Mouse (Mus musculus) brain, embryonic 14.5 days (tissue): ENCODE results near the gene Junb. TPM values are rescaled to one million over a fixed set of nuclear protein-coding genes. Genes with fewer than 3 reads are reported as not detected.

ENCODE experiments used
- DNase-seq: peaks from one replicate; pipeline ENCODE4 v3.0.0-alpha.2; 2011; ENCODE audit warnings: low read depth
- CTCF ChIP-seq: fragments of 200-500 bp; IDR thresholded peaks from 2 replicates; pipeline ENCODE4 v1.5.1; 2012; ENCODE audit warnings: inconsistent platforms, mild to moderate bottlenecking, moderate library complexity, borderline replicate concordance; ENCODE audit not compliant: insufficient read depth, insufficient read length; ENCODE audit errors: extremely low read depth
- POLR2A ChIP-seq: fragments of 200-500 bp; IDR thresholded peaks from 2 replicates; pipeline ENCODE4 v1.6.1; 2012; ENCODE audit warnings: mild to moderate bottlenecking, inconsistent platforms, borderline replicate concordance; ENCODE audit not compliant: poor library complexity, insufficient read depth, insufficient read length, severe bottlenecking; ENCODE audit errors: extremely low read depth
- polyA plus RNA-seq: library from polyadenylated mRNA; depleted of rRNA; stranded (reverse); fragments of >200 nt; gene quantifications from 2 replicates; pipeline ENCODE4 v1.2.3, GENCODE M21; 2012

The Junb gene
- polyA plus RNA-seq, 1 experiment = 7.1 TPM

DNA sequence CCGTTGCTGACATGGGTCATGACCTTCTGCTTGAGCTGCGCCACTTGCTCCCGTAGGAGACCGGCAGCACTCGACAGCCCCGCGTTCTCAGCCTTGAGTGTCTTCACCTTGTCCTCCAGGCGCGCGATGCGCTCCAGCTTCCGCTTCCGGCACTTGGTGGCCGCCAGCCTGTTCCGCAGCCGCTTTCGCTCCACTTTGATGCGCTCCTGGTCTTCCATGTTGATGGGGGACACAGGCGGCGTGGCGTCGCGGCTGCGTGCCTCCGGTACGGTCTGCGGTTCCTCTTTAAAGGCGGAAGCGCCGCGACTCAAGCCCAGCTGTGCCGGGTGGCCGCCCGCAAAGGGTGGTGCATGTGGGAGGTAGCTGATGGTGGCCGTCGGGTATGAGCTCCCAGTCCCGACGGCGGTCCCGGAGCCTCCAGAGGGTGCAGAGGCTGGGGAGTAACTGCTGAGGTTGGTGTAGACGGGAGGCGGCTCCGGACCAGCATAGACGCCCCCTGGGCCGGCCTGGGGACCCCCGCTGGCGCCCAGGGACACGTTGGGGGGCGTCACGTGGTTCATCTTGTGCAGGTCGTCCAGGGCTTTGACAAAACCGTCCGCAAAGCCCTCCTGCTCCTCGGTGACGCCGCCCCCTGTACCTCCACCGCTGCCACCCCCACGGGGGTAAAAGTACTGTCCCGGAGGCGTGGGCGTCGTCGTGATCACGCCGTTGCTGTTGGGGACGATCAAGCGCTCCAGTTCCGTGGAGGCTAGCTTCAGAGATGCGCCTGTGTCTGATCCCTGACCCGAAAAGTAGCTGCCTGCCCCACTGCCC is 877 bp downstream of the Junb start:
- peak; percentile 54 for DNase-seq
- TF ChIP-seq CTCF (no peak), POLR2A (no peak)

DNA sequence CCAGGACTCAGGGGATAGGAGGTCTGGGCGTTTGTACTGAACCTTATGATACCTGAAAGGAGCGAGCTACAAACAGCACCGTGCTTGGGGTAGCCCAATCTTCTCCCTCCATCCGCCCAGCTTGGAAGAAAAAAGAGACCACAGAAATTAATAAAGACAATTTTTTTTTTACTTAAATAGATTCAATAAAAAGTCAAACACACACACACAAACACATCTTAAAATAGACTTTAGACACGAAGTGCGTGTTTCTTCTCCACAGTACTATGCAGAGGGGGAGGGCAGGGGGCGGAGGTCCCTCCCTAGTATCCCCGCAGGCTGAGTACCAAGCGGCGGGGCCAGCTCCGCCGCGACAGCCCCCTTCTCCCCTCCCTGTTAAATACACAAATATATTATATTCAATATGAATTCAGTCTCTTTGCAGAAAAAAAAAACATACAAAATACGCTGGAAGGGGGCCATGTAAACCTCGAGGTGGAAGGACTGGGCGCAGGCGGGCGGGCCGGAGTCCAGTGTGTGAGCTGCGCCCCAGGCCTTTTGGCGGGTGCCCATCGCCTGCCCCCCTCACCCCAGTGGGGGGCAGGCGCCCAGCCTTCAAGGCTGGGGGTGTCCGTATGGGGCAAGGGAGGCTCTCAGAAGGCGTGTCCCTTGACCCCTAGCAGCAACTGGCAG is 1.6 kb downstream of the Junb start:
- TF ChIP-seq CTCF (no peak), POLR2A (no peak)

DNA sequence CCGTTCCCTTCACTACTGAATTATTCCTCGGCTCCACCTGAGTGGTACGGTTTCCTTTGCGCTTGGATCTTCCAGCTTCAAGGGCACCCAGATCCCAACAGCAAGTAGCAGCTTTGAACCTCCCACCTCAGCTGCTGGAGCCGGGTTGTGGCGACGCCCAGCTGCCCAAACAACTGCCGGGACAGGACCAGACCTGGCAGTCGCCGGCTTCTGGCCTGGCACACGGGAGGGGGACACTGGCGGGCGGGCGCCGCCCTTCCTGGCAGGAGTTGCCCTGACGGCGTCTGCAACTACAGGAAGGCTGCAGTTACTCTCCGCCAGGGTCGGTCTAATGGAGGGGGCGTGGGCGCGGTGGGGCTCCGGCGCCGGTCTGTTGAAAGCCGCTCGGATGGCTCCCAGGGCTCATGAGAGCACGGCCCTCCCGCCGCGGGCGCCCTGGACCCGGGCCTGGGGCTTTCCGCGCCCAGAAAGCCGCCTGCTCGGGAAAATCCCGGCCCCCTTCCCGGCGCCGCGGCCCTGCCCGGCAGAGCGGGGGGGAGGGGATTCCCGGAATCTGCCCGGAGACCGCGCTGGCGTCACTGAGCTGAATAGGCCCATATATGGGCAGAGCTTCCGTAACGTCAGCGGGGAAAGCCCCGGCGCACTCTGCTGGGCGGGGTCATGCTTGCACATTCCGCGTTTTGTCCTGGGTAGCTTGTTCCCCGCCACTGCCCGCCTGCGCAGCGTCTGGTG is 2.3 kb downstream of the Junb start:
- peak; percentile 96 for DNase-seq
- TF ChIP-seq POLR2A (no peak), CTCF (no peak)

More for the DNA sequence above, 1.6 kb downstream of the Junb start:
- no peak for DNase-seq

DNA sequence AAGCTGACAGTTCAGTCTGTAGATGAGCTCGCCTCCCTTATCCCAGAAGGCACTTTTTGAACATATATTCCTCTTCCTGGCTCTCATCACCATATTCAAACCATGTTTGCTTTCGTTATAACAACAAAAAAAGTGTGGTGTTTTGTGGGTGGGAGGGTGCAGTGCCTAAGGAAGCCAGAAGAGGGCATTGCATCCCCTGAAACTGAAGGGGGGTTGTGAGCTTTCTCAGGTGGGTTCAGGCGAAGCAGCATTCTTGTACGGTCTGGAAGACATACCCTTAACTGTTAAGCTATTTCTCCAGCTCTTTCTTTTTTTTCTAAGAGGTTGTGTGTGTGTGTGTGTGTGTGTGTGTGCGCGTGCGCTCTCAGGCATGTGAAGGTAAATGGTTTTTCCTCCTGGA is 3.1 kb downstream of the Junb start:
- peak; percentile 68 for DNase-seq
- peak; percentile 80 for TF ChIP-seq CTCF
- TF ChIP-seq POLR2A = no peak

DNA sequence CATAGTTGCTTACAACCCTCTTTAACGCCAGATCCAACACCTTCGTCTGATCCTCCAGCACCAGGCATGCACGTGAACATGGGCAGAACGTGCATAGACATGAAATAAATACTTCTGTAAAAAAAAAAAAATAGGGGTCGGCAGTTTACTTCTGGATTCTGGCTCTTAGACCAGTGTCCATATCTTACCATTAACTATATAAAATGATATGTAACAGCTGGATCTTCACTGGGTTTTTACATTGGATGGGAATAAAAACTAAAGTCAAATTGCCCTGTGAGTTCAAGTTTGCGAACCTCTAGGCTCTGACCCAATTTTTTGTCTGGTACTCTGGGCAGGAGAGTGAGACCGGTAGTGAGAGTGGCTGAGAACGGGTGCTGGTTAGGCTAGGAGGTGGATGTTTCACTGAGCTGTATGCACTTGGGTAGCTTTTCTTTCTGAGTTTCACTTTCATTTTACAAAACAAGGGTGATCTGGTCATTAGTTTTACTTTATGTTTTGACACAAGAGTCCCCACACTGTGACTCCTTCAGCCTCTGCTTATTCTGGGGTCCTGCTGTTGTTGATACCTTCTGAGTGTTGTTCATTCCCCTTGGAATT is 3.9 kb downstream of the Junb start:
- TF ChIP-seq POLR2A (no peak), CTCF (no peak)
- DNase-seq = no peak

DNA sequence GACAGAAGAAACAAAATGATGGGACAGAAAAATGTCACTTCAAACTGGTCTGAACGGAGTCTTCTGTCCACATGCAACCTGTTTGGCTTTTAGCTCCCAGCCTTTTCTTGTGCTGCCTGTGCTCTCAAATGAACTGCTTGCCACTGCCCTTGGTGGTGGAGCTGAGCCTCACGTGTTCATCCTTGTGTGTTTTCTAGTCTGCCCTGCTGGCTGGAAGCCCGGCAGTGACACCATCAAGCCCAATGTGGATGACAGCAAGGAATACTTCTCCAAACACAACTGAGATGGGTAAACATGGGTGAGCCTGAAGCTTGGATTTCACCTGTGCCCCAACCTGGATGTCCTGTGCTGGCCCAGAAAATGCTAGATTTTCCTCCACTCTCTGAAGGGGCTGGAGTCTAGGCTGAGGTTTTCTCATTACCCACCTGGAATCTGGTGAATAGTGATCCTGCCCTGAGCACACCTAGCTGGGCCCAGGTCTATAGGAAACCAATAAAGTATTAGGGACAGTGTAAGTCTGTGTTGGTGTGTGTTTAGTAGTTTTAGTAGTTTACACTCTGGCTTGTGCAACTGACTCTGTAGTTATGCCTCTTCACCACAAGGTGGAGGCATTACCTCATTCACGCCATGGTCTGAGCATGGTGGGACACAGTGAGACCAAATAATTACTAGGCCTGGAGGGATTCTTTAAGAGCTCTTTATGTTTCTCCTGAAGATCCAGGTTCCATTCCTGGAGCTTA is 4.5 kb downstream of the Junb start:
- peak; percentile 83 for DNase-seq

DNA sequence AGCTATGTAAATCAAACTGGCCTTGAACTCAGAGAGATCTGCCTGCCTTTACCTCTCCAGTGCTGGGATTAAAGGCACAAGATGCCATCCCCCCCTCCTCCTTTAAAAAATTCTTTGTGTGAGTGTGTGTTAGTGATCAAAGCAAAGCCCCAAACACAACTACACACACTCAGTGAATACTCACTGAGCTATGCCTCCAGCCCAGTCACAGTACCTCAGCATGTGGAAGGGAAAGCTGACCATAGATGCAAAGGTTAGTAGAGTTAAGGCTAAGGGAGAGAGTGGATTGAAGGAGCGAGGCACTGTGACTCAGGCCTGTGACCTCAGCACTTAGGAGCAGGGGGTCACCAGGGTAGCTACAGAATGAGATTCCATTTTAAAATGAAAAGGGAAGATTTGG is 5.4 kb downstream of the Junb start:
- TF ChIP-seq CTCF (no peak), POLR2A (no peak)
- DNase-seq = no peak

More for the DNA sequence above, 4.5 kb downstream of the Junb start:
- TF ChIP-seq CTCF (peak; percentile 78; the same call in 1 of the 2 replicates), POLR2A (no peak)

DNA sequence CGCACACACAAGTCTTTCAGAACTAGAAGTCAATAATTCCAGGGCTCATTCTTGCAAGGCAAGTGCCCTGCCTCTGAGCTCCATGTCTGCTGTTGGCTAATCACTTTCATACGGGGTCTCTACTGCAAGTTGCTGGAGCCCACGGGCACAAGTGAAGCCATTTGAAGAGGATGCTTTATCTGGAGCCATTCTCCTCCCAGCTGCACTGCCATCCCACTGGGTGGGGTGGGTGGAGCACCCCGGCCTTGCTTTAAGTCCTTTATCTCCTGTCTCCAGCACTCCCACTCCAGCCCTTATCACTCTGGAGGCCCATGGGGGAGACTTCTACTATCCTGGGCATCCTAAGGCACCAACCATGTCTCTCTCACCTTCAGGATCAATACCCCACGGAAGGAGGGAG is 7.6 kb downstream of the Junb start:
- TF ChIP-seq CTCF = no peak
- no peak for TF ChIP-seq POLR2A
- DNase-seq = no peak

DNA sequence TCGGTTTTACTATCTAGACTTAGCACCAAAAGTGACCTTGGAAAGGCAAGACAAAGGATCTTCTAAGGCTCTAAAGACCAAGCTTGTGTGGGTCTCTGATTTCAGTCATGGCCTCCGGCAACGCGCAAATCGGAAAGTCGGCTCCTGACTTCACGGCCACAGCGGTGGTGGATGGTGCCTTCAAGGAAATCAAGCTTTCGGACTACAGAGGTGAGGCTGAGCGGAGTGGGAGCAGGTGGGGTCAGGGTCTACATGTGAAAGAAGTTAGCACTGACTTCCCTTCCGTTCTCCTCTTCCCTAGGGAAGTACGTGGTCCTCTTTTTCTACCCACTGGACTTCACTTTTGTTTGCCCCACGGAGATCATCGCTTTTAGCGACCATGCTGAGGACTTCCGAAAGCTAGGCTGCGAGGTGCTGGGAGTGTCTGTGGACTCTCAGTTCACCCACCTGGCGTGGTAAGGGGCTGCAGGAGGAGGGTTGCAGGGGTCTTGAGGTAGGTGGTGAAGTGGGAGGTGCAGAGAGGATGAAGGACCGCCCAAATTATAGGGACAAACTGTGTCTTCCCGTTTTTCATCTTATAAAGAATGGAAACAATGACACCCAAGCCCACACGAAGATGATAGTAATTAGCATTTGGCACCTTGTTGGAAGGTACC is 8.3 kb downstream of the Junb start:
- TF ChIP-seq POLR2A (no peak), CTCF (no peak)
- no peak for DNase-seq

DNA sequence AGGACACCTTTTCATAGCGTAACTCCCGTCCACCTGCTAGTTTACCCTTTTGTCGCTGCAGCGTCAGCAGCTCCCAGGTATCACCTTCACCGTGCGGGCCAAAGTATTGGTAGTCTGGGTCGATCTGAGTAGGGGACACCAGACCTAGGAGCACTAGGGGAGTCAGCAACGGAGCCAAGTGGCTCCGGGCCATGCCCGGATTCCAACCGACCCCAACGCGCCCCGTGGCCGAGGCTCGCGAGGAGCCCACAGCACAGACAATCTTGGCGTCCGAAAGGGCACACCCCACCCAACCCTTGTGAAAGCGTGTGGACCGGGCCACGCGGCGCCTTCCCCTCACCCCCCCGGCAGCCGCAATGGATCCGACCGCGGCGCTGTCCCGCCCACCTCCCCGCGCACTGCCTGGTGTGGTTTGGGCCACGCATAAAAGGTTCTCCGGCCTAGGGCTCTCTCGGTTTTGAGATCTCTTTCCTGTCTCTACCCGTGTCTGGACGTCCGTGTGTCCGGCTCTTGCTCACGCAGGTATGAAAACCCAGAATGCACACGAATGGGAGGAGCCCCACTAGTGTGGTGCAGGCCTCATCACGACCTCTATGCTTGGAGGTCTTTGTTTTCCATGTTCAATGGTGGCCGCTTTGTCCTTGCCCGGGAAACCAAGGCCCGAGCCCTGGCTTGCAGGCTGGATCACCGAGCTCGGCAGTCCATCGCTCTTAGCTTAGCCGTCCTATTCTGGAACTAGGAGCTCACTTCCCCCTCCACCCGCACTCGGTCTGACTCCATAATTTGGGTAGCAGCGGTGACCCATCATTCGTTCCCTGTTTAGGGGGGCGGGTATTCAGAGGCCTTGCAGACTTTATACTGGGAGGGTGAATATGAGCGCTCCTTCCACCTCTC is 9.0 kb downstream of the Junb start, which contains the start of the genes Gm49661, Prdx2 and Rnaseh2a:
TSS of gene Gm49661 (minus strand) at position 193 of the 894 bp plus-strand sequence.
TSS of gene Prdx2 (plus strand) at position 347 of the 894 bp plus-strand sequence.
TSS of gene Rnaseh2a (minus strand) at position 527 of the 894 bp plus-strand sequence.
- peak; percentile 94 for DNase-seq
- TF ChIP-seq POLR2A = no peak; the same call in 1 of the 2 replicates
- no peak for TF ChIP-seq CTCF
